Mouse (Mus musculus) forebrain, embryonic 16.5 days (tissue): Measurements from ENCODE around the gene Lhfpl2. TPM values are rescaled to one million over a fixed set of nuclear protein-coding genes. Genes with fewer than 3 reads are reported as not detected.

Experiments used
- ATAC-seq: fragments of 200-750 bp; cut with Nextera tagmentation; 2 replicates; pipeline ENCODE4 v1.8.0; 2017; ENCODE audit warnings: mild to moderate bottlenecking, moderate library complexity
- H3K27ac ChIP-seq: fragments of 300-500 bp; sonication (generic); 2 replicates; pipeline ENCODE4 v1.5.1; 2014; ENCODE audit warnings: low read length, control low read depth
- H3K27me3 ChIP-seq: fragments of 300-500 bp; sonication (generic); replicated peaks from 2 replicates; pipeline ENCODE4 v1.6.1; 2014; ENCODE audit warnings: low read length; ENCODE audit not compliant: control insufficient read depth, insufficient read depth
- H3K36me3 ChIP-seq: fragments of 300-500 bp; sonication (generic); 2 replicates; pipeline ENCODE4 v1.6.1; 2014; ENCODE audit not compliant: control insufficient read depth, insufficient read depth
- H3K4me1 ChIP-seq: fragments of 300-500 bp; sonication (generic); replicated peaks from 2 replicates; pipeline ENCODE4 v1.6.1; 2014; ENCODE audit warnings: low read length; ENCODE audit not compliant: control insufficient read depth, insufficient read depth
- H3K4me2 ChIP-seq: fragments of 300-500 bp; sonication (generic); 2 replicates; pipeline ENCODE4 v1.6.1; 2014; ENCODE audit warnings: mild to moderate bottlenecking, low read length, control low read depth
- H3K4me3 ChIP-seq: fragments of 300-500 bp; sonication (generic); replicated peaks from 2 replicates; pipeline ENCODE4 v1.5.1; 2014; ENCODE audit warnings: mild to moderate bottlenecking, low read length, control low read depth
- H3K9ac ChIP-seq: fragments of 300-500 bp; sonication (generic); replicated peaks from 2 replicates; pipeline ENCODE4 v1.6.1; 2014; ENCODE audit warnings: low read depth, low read length, control low read depth
- H3K9me3 ChIP-seq: fragments of 300-500 bp; sonication (generic); 2 replicates; pipeline ENCODE4 v1.6.1; 2016; ENCODE audit warnings: low read length; ENCODE audit not compliant: control insufficient read depth
- WGBS: fragments of 180-500 bp; shearing (Covaris S2); extraction: QIAGEN DNeasy Blood & Tissue Kit; methylation state at CpG from one replicate; pipeline ENCODE4 v1.1.7; 2014; 5-methylcytosine and 5-hydroxymethylcytosine counted together
- polyA plus RNA-seq: library from polyadenylated mRNA; unstranded; fragments of >200 nt; fragmentation: Nextera tagmentation; extraction: Ambion mirVana; gene quantifications from 2 replicates; pipeline ENCODE4 v1.2.1, GENCODE M21; 2015

Gene Lhfpl2
- polyA plus RNA-seq, 1 experiment from 2014 or later, result 15.0 TPM

DNA sequence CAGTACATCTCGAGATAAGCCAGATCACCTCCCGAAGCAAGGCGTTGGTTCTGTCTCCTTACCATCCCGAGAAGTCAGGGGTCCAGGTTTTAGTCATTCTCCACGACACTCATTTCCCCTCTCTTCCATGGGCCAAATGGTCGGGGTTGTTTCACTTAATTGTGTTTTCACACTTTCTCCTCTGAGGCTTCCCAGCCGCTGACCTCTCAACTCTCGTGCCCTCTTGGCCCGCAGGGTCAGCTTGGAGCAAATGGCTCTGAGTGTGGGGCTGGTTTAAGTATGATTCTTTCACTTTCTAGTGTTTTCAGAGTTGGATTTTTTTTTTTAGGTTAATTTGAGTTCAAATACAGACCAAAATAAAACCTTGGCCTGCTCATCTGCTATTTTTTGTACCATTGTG is 31.7 kb downstream of the Lhfpl2 start:
- 92% methylated on average over 9 of the region's 9 CpGs for WGBS
- H3K4me3 ChIP-seq, result no peak overlapping the region

DNA sequence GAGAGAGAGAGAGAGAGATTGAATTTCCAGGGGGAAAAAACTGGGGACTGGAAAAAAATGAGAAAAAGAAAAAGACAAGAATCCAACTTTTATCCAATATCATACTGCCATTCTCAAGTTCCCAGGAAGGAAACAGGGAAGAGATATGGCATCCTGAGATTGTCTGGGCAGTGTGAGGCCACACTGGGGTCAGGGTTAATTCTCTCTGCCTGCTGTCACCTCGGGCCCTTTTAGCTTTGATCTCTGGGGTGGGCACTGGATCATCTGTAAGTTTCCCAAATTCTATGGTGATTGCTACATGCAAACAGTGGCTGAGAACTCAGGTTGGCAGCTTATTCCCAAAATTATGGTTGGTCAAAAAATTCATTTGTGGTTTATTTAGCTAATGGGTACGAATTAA is 33.8 kb downstream of the Lhfpl2 start:
- no peak overlapping the region for H3K27ac ChIP-seq
- 0 out of 2 replicates have a peak, but pooled peaks cover 4% of the 10 kb centered on the region for H3K9me3 ChIP-seq
- H3K4me2 ChIP-seq, result no peak overlapping the region
- no peaks in the 10 kb centered on the region for H3K27me3 ChIP-seq
- WGBS, result 68% methylated on average over 2 of the region's 2 CpGs
- no peak for ATAC-seq
- H3K36me3 ChIP-seq, result no peaks in the 10 kb centered on the region
- no peaks in the 10 kb centered on the region for H3K4me1 ChIP-seq
- no peak overlapping the region for H3K4me3 ChIP-seq
- H3K9ac ChIP-seq, result no peak overlapping the region

More for the DNA sequence above, 31.7 kb downstream of the Lhfpl2 start:
- H3K27ac ChIP-seq, result no peak overlapping the region
- H3K9me3 ChIP-seq, result 0 out of 2 replicates have a peak, but pooled peaks cover 4% of the 10 kb centered on the region
- no peaks in the 10 kb centered on the region for H3K27me3 ChIP-seq
- H3K4me1 ChIP-seq, result no peaks in the 10 kb centered on the region
- ATAC-seq, result no peak
- no peaks in the 10 kb centered on the region for H3K36me3 ChIP-seq
- no peak overlapping the region for H3K4me2 ChIP-seq
- no peak overlapping the region for H3K9ac ChIP-seq

DNA sequence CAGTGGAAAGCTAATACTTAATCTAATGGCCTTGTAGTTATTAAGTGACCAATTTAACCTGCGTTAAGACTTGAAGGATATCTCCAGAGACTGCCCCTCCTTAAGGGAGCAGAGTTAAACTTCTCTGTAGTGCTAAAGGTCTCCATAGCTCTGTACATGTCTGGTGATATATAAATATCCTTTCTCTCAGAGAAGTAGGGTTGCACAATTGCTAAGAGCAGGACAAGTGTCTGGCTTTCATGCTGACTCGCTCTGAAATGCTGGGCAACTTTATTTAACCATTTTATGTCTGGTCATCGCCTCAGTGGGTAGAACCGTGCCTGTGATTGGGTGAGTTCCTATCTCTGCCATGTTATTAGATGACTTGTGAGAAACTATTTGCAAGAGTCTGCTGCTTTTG is 36.6 kb downstream of the Lhfpl2 start:
- no peak for ATAC-seq
- Histone ChIP-seq H3K4me1 (peaks cover 10% of the 10 kb centered on the region), H3K9ac (no peak overlapping the region), H3K9me3 (no peaks in the 10 kb centered on the region), H3K4me2 (no peak overlapping the region), H3K27me3 (no peaks in the 10 kb centered on the region), H3K36me3 (no peaks in the 10 kb centered on the region), H3K4me3 (no peak overlapping the region), H3K27ac (no peak overlapping the region)
- 80% methylated on average over 4 of the region's 4 CpGs for WGBS

DNA sequence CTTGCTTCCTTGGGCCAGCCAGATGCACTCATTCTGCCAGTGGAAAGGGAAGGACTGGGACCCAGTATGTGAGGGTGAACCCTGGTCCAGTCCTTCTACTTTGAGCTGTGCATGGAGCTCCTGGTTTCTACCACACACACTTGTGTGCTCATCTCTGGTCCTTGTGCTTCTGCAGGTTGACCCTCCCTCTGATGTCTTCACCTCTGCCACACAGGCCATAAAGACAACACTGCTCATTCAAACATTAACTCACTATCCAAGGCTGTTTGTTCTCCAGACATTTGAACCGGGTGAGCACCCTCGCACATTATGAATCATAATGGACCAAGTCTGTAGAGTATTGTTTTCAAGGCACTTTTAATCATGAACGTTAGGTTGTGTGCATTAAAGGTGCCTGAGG is 37.0 kb downstream of the Lhfpl2 start:
- H3K4me3 ChIP-seq, result no peak overlapping the region
- peaks cover 10% of the 10 kb centered on the region for H3K4me1 ChIP-seq
- no peak overlapping the region for H3K4me2 ChIP-seq
- no peaks in the 10 kb centered on the region for H3K9me3 ChIP-seq
- no peaks in the 10 kb centered on the region for H3K36me3 ChIP-seq
- no peak for ATAC-seq
- H3K9ac ChIP-seq, result no peak overlapping the region
- 79% methylated on average over 3 of the region's 3 CpGs for WGBS
- H3K27ac ChIP-seq, result no peak overlapping the region
- H3K27me3 ChIP-seq, result no peaks in the 10 kb centered on the region

GRCm38 (mm10) chr13:94095202-94095601 is 37.6 kb downstream of the Lhfpl2 start:
- H3K4me3 ChIP-seq, result no peak overlapping the region
- H3K9me3 ChIP-seq, result no peaks in the 10 kb centered on the region
- H3K9ac ChIP-seq, result no peak overlapping the region
- H3K27ac ChIP-seq, result no peak overlapping the region
- no peaks in the 10 kb centered on the region for H3K36me3 ChIP-seq
- ATAC-seq, result no peak
- peaks cover 10% of the 10 kb centered on the region for H3K4me1 ChIP-seq
- no peaks in the 10 kb centered on the region for H3K27me3 ChIP-seq
- H3K4me2 ChIP-seq, result no peak overlapping the region

- peaks cover 10% of the 10 kb centered on the region for H3K4me1 ChIP-seq
- ATAC-seq, result no peak
- 80% methylated on average over 2 of the region's 2 CpGs for WGBS
- no peaks in the 10 kb centered on the region for H3K27me3 ChIP-seq
- H3K9ac ChIP-seq, result no peak overlapping the region
- H3K27ac ChIP-seq, result no peak overlapping the region
- no peak overlapping the region for H3K4me2 ChIP-seq
- H3K36me3 ChIP-seq, result no peaks in the 10 kb centered on the region
- H3K4me3 ChIP-seq, result no peak overlapping the region
- no peaks in the 10 kb centered on the region for H3K9me3 ChIP-seq
These were observed 40.1 kb downstream of the Lhfpl2 start for GRCm38 (mm10) chr13:94097667-94098066.

DNA sequence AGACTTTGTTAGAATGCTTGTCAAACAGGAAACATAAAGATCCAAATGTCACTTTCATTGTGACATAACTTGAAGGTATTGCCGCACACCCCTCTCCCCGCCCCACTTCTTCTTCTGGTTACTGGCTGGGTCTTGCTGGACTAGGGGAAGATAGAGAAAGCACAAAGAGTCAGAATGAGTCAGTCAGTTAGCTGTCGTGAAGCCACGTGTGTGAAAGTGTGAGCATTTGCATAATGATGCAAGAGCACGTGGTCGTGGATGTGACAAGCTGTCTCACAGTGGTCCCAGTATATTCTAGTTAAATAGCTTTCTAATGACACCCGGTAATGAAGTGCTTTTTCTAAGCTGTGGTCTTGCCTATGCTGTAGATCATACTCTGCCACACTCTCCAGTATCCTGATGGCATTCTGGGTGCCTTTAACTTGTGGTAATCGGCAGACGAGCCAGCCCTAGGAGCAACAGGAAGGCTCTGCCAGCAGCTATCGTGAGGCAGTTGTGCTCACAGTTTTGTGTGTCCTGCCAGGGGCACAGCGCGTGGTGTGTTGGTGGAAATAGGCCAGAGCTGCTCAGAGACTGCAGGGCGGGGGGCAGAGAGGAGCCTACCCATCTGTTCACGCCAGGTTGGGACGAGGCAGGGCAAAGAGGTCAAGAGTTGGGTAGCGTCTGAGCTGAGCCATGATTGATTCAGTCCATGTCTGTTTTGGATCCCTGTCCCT is 40.9 kb downstream of the Lhfpl2 start:
- peak; percentile 84 for ATAC-seq
- Histone ChIP-seq H3K4me1 (peaks cover 10% of the 10 kb centered on the region), H3K4me2 (peak overlapping the region; percentile 29), H3K9me3 (no peaks in the 10 kb centered on the region), H3K4me3 (no peak overlapping the region), H3K27me3 (no peaks in the 10 kb centered on the region), H3K27ac (no peak overlapping the region), H3K36me3 (no peaks in the 10 kb centered on the region), H3K9ac (no peak overlapping the region; the same call in 1 of the 2 replicates)
- 48% methylated on average over 16 of the region's 16 CpGs for WGBS

- no peak overlapping the region for H3K4me2 ChIP-seq
- ATAC-seq, result no peak
- H3K27me3 ChIP-seq, result no peaks in the 10 kb centered on the region
- WGBS, result 93% methylated on average over 10 of the region's 10 CpGs
- no peak overlapping the region for H3K4me3 ChIP-seq
- H3K27ac ChIP-seq, result no peak overlapping the region
- no peaks in the 10 kb centered on the region for H3K9me3 ChIP-seq
- H3K4me1 ChIP-seq, result peaks cover 10% of the 10 kb centered on the region
- H3K9ac ChIP-seq, result no peak overlapping the region
- H3K36me3 ChIP-seq, result no peaks in the 10 kb centered on the region
These were observed 41.5 kb downstream of the Lhfpl2 start for GRCm38 (mm10) chr13:94099087-94099486.

DNA sequence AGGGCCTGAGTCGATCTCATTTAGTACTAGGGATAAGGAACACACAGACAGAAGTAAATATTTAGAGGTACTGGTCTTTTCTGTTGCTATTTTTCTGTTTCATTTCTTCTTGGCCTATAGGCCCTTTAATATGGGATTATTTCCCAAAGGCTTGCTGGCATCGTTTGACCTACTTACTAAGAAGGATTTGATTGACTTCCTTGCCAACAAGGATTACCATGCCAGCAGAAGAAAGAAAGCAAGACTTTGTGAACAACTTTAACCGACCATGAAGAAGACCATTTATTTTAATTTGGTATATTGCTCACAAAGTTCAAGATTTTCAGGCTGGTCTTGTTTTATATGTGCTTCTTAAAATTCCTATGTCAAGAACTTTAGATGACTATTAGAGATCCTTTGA is 42.8 kb downstream of the Lhfpl2 start:
- H3K9ac ChIP-seq, result no peak overlapping the region
- no peaks in the 10 kb centered on the region for H3K9me3 ChIP-seq
- H3K27ac ChIP-seq, result no peak overlapping the region
- H3K36me3 ChIP-seq, result no peaks in the 10 kb centered on the region
- WGBS, result 62% methylated on average over 3 of the region's 3 CpGs
- H3K4me1 ChIP-seq, result peaks cover 13% of the 10 kb centered on the region
- no peak overlapping the region for H3K4me2 ChIP-seq
- ATAC-seq, result no peak
- H3K4me3 ChIP-seq, result no peak overlapping the region
- H3K27me3 ChIP-seq, result no peaks in the 10 kb centered on the region
